Mouse (Mus musculus): ENCODE results near the gene Dgkz.

- TF ChIP-seq CTCF (IDR thresholded peaks at IDR 0.05; ENCODE audit: extremely low read depth, insufficient read length, insufficient replicate concordance, low read depth, low read length) (no peak), POLR2A (IDR thresholded peaks at IDR 0.05; ENCODE audit: low read depth, low read length) (no peak)
Measured at GRCm38 (mm10) chr2:91957096-91957495, 18.6 kb downstream of the Dgkz start.

Data from small intestine, adult 2 months (tissue).